Mouse (Mus musculus) adrenal gland, postnatal 4 days (tissue): Measurements from ENCODE around the gene Akt3. TPM values are rescaled to one million over a fixed set of nuclear protein-coding genes. Genes with fewer than 3 reads are reported as not detected.

Experiments
- DNase-seq, 2 experiments: peaks; one replicate each; pipeline ENCODE4 v3.0.0; 2021 to 2022; ENCODE audit warnings: low spot score in 2 of 2, mixed read lengths in 2 of 2
- total RNA-seq, 2 experiments: library from RNA; stranded (reverse); gene quantifications; 2 replicates each; pipeline ENCODE4 v1.2.3; 2021

Akt3 gene
- total RNA-seq, 2 experiments from 2014 or later: 40.8 to 41.3 TPM

- no peak for DNase-seq
These were observed 67.6 kb downstream of the Akt3 start for GRCm38 (mm10) chr1:177190358-177190757.

GRCm38 (mm10) chr1:177188708-177189107, 69.3 kb downstream of the Akt3 start:
- no peak for DNase-seq

- no peak for DNase-seq
These were observed 71.3 kb downstream of the Akt3 start for GRCm38 (mm10) chr1:177186751-177187150.

- no peak for DNase-seq
These were observed 78.4 kb downstream of the Akt3 start for GRCm38 (mm10) chr1:177179635-177180034.

GRCm38 (mm10) chr1:177175436-177175835, 82.6 kb downstream of the Akt3 start:
- no peak for DNase-seq

- DNase-seq: no peak
These were observed 86.7 kb downstream of the Akt3 start for GRCm38 (mm10) chr1:177171300-177171699.

GRCm38 (mm10) chr1:177165789-177166188, 92.2 kb downstream of the Akt3 start:
- DNase-seq: no peak

- DNase-seq: no peak
These were observed 92.7 kb downstream of the Akt3 start for GRCm38 (mm10) chr1:177165336-177165735.

- no peak for DNase-seq
These were observed 107.5 kb downstream of the Akt3 start for GRCm38 (mm10) chr1:177150344-177151021.

- DNase-seq: no peak
These were observed 109.3 kb downstream of the Akt3 start for GRCm38 (mm10) chr1:177148746-177149145.

GRCm38 (mm10) chr1:177141468-177141867, 116.5 kb downstream of the Akt3 start:
- no peak for DNase-seq

GRCm38 (mm10) chr1:177139652-177140051, 118.4 kb downstream of the Akt3 start:
- DNase-seq: no peak

GRCm38 (mm10) chr1:177131458-177131857, 126.5 kb downstream of the Akt3 start:
- DNase-seq: no peak

- DNase-seq: no peak
These were observed 131.3 kb downstream of the Akt3 start for GRCm38 (mm10) chr1:177126674-177127073.

- DNase-seq: no peak
These were observed 147.2 kb downstream of the Akt3 start for GRCm38 (mm10) chr1:177110665-177111271.

GRCm38 (mm10) chr1:177090465-177090864, 167.5 kb downstream of the Akt3 start:
- DNase-seq: no peak

- DNase-seq: no peak
These were observed 168.5 kb downstream of the Akt3 start for GRCm38 (mm10) chr1:177089515-177089914.

GRCm38 (mm10) chr1:177089048-177089447, 169.0 kb downstream of the Akt3 start:
- no peak for DNase-seq

- DNase-seq: no peak
These were observed 175.9 kb downstream of the Akt3 start for GRCm38 (mm10) chr1:177081957-177082645.

GRCm38 (mm10) chr1:177069161-177069560, 188.8 kb downstream of the Akt3 start:
- no peak for DNase-seq

- DNase-seq: no peak
These were observed 190.8 kb downstream of the Akt3 start for GRCm38 (mm10) chr1:177067123-177067646.

GRCm38 (mm10) chr1:177065732-177066131, 192.3 kb downstream of the Akt3 start:
- no peak for DNase-seq
